12 mouse cellular contexts compared by ENCODE assay signal in genomic region chr12:76434111-76434510, GRCm38 (mm10). TPM values are rescaled to one million over a fixed set of nuclear protein-coding genes. Genes with fewer than 3 reads are reported as not detected.
"Had no signal": no experiment of that assay in that cellular context is flagged by ENCODE, and none has a peak within 500 bp of the region (broad histone marks: within the 10 kb centered on the region; RNA-seq: fewer than 3 reads in every experiment).

No protein-coding gene starts in this region.

- DNase-seq: kidney, adult 18-20 months; kidney, postnatal 10 days; kidney, postnatal 4 days; thymus, postnatal 4 days had no signal

- H3K27ac ChIP-seq: layer of hippocampus, adult 2 months; liver, embryonic 12.5 days; macrophage; midbrain, embryonic 15.5 days; neural tube, embryonic 12.5 days; stomach, postnatal 0 days had no signal

- H3K9ac ChIP-seq: liver, embryonic 12.5 days; midbrain, embryonic 15.5 days; neural tube, embryonic 12.5 days had no signal

- H3K36me3 ChIP-seq: liver, embryonic 12.5 days; midbrain, embryonic 15.5 days; neural tube, embryonic 12.5 days had no signal

- H3K9me3 ChIP-seq: liver, embryonic 12.5 days; midbrain, embryonic 15.5 days; neural tube, embryonic 12.5 days had no signal

- H3K4me3 ChIP-seq: megakaryocyte, embryonic 14.5 days; midbrain, embryonic 15.5 days; neural tube, embryonic 12.5 days had no signal

- ATAC-seq: liver, embryonic 12.5 days; midbrain, embryonic 15.5 days had no signal

- H3K4me1 ChIP-seq: liver, embryonic 12.5 days had no signal

RNA-seq across cellular contexts. Expression of gene Ppp1r36, which starts 16.8 kb away (rescaled TPM):
- total RNA-seq: neutrophil, adult 5-6 weeks had no signal
- polyA plus RNA-seq: macrophage had no signal
